Mouse (Mus musculus): ENCODE measurements around the gene S100a3. TPM values are rescaled to one million over a fixed set of nuclear protein-coding genes. Genes with fewer than 3 reads are reported as not detected.
A peak's percentile ranks its signal among the peaks of the same experiment; 100 is the strongest.

S100a3 gene
- polyA plus RNA-seq, 1 experiment, result 0.23 TPM

DNA sequence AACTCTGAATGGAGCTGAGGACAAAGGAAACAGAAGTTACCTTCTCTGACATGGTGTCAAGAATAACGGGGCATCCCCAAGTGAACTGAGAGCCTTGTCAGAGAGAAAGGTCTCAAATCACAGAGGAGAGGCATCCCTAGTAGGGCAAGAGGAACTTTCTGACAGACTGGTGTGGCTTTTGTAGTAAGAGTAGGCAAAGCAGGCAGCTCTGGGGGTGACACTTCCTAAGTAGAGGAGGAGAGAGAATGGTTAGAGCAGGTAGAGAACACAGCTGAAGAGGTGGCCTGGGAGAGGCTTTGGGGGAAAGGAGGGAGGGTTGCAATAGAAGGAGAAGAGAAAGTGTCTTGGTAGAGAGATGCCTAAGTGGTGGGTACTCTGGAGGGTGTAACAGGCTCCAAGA lies 24.9 kb upstream of the S100a3 start:
- whole genome bisulfite sequencing, result 69% methylated on average over 1 of the region's 1 CpGs
- H3K4me3 ChIP-seq (ENCODE audit: insufficient read depth, low read depth, low read length), result no peak overlapping the region
- no peak for DNase-seq
- no peak overlapping the region for H3K27ac ChIP-seq (ENCODE audit: insufficient read depth, low read depth, low read length)
- no peaks in the 10 kb centered on the region for H3K27me3 ChIP-seq (replicated peaks; ENCODE audit: control insufficient read depth, insufficient read depth, low read length)
- no peaks in the 10 kb centered on the region for H3K36me3 ChIP-seq (ENCODE audit: control insufficient read depth, insufficient read depth, low read length)
- peaks cover 5% of the 10 kb centered on the region for H3K4me1 ChIP-seq (ENCODE audit: control insufficient read depth, insufficient read depth, low read length)
- TF ChIP-seq POLR2A (IDR thresholded peaks at IDR 0.05; ENCODE audit: low read depth, low read length), result no peak
- TF ChIP-seq CTCF (conservative IDR thresholded peaks at IDR 0.05; ENCODE audit: insufficient read depth, insufficient read length, low read depth, low read length), result no peak

- H3K4me1 ChIP-seq (ENCODE audit: control insufficient read depth, insufficient read depth, low read length), result peaks cover 8% of the 10 kb centered on the region
- peak; percentile 93 for DNase-seq
- peak within 1 kb of the TSS; percentile 73 for H3K4me3 ChIP-seq (ENCODE audit: insufficient read depth, low read depth, low read length)
- no peaks in the 10 kb centered on the region for H3K36me3 ChIP-seq (ENCODE audit: control insufficient read depth, insufficient read depth, low read length)
- H3K27ac ChIP-seq (ENCODE audit: insufficient read depth, low read depth, low read length), result peak within 1 kb of the TSS; percentile 96
- TF ChIP-seq CTCF (conservative IDR thresholded peaks at IDR 0.05; ENCODE audit: insufficient read depth, insufficient read length, low read depth, low read length), result no peak
- peak; percentile 79 for TF ChIP-seq POLR2A (IDR thresholded peaks at IDR 0.05; ENCODE audit: low read depth, low read length)
- WGBS, result 18% methylated on average over 10 of the region's 10 CpGs
- no peaks in the 10 kb centered on the region for H3K27me3 ChIP-seq (replicated peaks; ENCODE audit: control insufficient read depth, insufficient read depth, low read length)
Measured at GRCm38 (mm10) chr3:90537141-90537904, 23.1 kb upstream of the S100a3 start, which contains the start of gene S100a16. TSS of gene S100a16 (plus strand) at chr3:90537254.

- 32% methylated on average over 5 of the region's 5 CpGs for WGBS
- no peak for TF ChIP-seq CTCF (conservative IDR thresholded peaks at IDR 0.05; ENCODE audit: insufficient read depth, insufficient read length, low read depth, low read length)
- TF ChIP-seq POLR2A (IDR thresholded peaks at IDR 0.05; ENCODE audit: low read depth, low read length), result no peak
- peak overlapping the region; percentile 73 for H3K4me3 ChIP-seq (ENCODE audit: insufficient read depth, low read depth, low read length)
- peak overlapping the region; percentile 96 for H3K27ac ChIP-seq (ENCODE audit: insufficient read depth, low read depth, low read length)
- H3K36me3 ChIP-seq (ENCODE audit: control insufficient read depth, insufficient read depth, low read length), result no peaks in the 10 kb centered on the region
- H3K4me1 ChIP-seq (ENCODE audit: control insufficient read depth, insufficient read depth, low read length), result peaks cover 8% of the 10 kb centered on the region
- H3K27me3 ChIP-seq (replicated peaks; ENCODE audit: control insufficient read depth, insufficient read depth, low read length), result no peaks in the 10 kb centered on the region
- DNase-seq, result no peak
Measured at GRCm38 (mm10) chr3:90537905-90538296, 22.5 kb upstream of the S100a3 start.

DNA sequence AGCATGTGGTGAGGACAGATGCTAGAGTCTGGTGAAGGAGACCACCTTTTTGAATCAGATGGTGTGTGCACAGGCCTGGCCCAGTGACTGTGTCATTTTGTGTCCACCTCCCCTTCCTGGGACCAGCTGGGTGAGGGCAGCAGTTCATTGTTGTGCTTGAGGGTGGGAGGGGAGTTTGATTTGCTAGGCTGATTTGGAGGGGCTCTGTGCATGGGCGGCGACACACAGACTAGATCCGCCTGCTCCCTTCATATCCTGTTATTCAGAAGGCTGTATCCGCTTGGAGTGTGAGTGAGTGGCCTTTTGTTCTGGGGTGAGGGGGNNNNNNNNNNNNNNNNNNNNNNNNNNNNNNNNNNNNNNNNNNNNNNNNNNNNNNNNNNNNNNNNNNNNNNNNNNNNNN lies 19.5 kb upstream of the S100a3 start:
- no peaks in the 10 kb centered on the region for H3K36me3 ChIP-seq (ENCODE audit: control insufficient read depth, insufficient read depth, low read length)
- H3K27ac ChIP-seq (ENCODE audit: insufficient read depth, low read depth, low read length), result peak overlapping the region; percentile 84
- peak; percentile 78 for DNase-seq
- WGBS, result 63% methylated on average over 4 of the region's 4 CpGs
- TF ChIP-seq CTCF (conservative IDR thresholded peaks at IDR 0.05; ENCODE audit: insufficient read depth, insufficient read length, low read depth, low read length) (no peak), POLR2A (IDR thresholded peaks at IDR 0.05; ENCODE audit: low read depth, low read length) (peak; percentile 33)
- peak overlapping the region; percentile 37 for H3K4me3 ChIP-seq (ENCODE audit: insufficient read depth, low read depth, low read length)
- H3K27me3 ChIP-seq (replicated peaks; ENCODE audit: control insufficient read depth, insufficient read depth, low read length), result no peaks in the 10 kb centered on the region
- H3K4me1 ChIP-seq (ENCODE audit: control insufficient read depth, insufficient read depth, low read length), result peaks cover 8% of the 10 kb centered on the region

GRCm38 (mm10) chr3:90549676-90550420 lies 10.5 kb upstream of the S100a3 start:
- peak; percentile 56 for DNase-seq
- Histone ChIP-seq H3K4me3 (ENCODE audit: insufficient read depth, low read depth, low read length) (no peak overlapping the region), H3K36me3 (ENCODE audit: control insufficient read depth, insufficient read depth, low read length) (no peaks in the 10 kb centered on the region), H3K4me1 (ENCODE audit: control insufficient read depth, insufficient read depth, low read length) (no peaks in the 10 kb centered on the region), H3K27me3 (replicated peaks; ENCODE audit: control insufficient read depth, insufficient read depth, low read length) (no peaks in the 10 kb centered on the region), H3K27ac (ENCODE audit: insufficient read depth, low read depth, low read length) (no peak overlapping the region)
- WGBS, result 60% methylated on average over 5 of the region's 5 CpGs
- no peak for TF ChIP-seq CTCF (conservative IDR thresholded peaks at IDR 0.05; ENCODE audit: insufficient read depth, insufficient read length, low read depth, low read length)
- TF ChIP-seq POLR2A (IDR thresholded peaks at IDR 0.05; ENCODE audit: low read depth, low read length), result no peak

DNA sequence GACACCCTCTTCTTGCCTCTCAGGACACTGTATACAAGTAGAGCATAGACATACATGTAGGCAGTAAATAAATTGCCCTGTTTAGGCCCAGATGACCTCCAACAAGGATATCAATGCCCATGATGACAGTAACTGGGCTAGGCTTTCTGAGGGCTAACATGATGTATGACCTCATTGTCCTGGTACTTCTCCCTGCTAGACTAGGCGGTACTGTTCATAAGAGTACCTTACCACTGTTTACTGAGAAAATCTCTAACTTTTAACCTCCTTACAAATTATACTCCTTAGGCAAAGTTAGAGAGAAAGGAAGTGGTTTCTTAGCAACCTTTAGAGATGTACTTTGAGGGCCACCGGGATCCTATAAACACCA lies 10.0 kb upstream of the S100a3 start:
- 89% methylated on average over 2 of the region's 2 CpGs for WGBS
- no peak for TF ChIP-seq CTCF (conservative IDR thresholded peaks at IDR 0.05; ENCODE audit: insufficient read depth, insufficient read length, low read depth, low read length)
- TF ChIP-seq POLR2A (IDR thresholded peaks at IDR 0.05; ENCODE audit: low read depth, low read length), result no peak
- no peaks in the 10 kb centered on the region for H3K27me3 ChIP-seq (replicated peaks; ENCODE audit: control insufficient read depth, insufficient read depth, low read length)
- no peak for DNase-seq
- H3K36me3 ChIP-seq (ENCODE audit: control insufficient read depth, insufficient read depth, low read length), result no peaks in the 10 kb centered on the region
- no peak overlapping the region for H3K27ac ChIP-seq (ENCODE audit: insufficient read depth, low read depth, low read length)
- no peak overlapping the region for H3K4me3 ChIP-seq (ENCODE audit: insufficient read depth, low read depth, low read length)
- H3K4me1 ChIP-seq (ENCODE audit: control insufficient read depth, insufficient read depth, low read length), result no peaks in the 10 kb centered on the region

DNA sequence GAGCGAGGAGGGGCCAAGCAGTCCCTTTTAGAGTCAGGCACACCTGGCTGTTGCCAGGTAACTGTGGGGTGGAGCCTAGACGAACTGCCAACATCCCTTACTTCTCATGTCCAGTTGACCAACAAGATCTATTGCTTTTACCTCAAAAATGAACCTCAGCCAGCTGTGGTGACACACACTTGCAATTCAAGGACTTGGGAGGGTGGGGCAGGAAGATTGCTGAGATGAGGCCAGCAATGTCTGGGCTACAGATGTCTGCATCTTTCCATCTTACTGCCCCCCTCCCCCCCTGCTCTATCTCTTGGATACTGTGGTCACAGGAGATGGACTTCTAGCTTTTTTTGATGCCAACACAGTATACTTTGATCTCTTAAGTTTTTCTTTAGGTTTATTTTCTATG lies 8.1 kb upstream of the S100a3 start:
- H3K4me3 ChIP-seq (ENCODE audit: insufficient read depth, low read depth, low read length), result no peak overlapping the region
- no peaks in the 10 kb centered on the region for H3K4me1 ChIP-seq (ENCODE audit: control insufficient read depth, insufficient read depth, low read length)
- no peak for DNase-seq
- TF ChIP-seq CTCF (conservative IDR thresholded peaks at IDR 0.05; ENCODE audit: insufficient read depth, insufficient read length, low read depth, low read length) (no peak), POLR2A (IDR thresholded peaks at IDR 0.05; ENCODE audit: low read depth, low read length) (no peak)
- H3K36me3 ChIP-seq (ENCODE audit: control insufficient read depth, insufficient read depth, low read length), result no peaks in the 10 kb centered on the region
- H3K27me3 ChIP-seq (replicated peaks; ENCODE audit: control insufficient read depth, insufficient read depth, low read length), result no peaks in the 10 kb centered on the region
- H3K27ac ChIP-seq (ENCODE audit: insufficient read depth, low read depth, low read length), result no peak overlapping the region
- WGBS, result 90% methylated on average over 2 of the region's 2 CpGs

Measured in kidney, adult 2 months (tissue).